Mouse (Mus musculus): ENCODE data around the gene Gm43518. TPM values are rescaled to one million over a fixed set of nuclear protein-coding genes. Genes with fewer than 3 reads are reported as not detected.
A peak's percentile ranks its signal among the peaks of the same experiment; 100 is the strongest.

The Gm43518 gene
- total and polyA plus RNA-seq, 3 experiments: 2.1 to 3.6 TPM; not detected in 1

DNA sequence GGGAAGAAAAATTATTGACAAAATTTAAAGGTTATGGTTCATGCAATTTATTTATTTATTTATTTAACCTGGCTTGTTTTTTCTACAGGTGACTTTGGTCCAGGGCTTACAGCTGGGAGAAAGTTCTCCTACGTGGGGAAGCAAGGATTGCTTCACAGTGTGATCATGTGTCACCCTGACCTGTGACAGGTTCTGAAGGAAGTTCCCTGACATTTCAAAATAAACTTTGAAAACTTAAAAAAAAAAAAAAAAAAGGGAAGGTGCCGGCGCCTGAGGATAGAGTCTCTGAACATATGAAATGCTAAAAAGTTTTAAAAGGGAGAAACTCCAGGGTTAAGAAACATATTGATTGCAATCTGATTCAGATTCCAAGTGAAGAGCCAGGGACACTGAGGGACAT lies 40.9 kb upstream of the Gm43518 start:
- Histone ChIP-seq H3K36me3 (ENCODE audit: control insufficient read depth in 1 of 2, insufficient read depth in 2 of 2, low read length in 2 of 2) (no peaks in the 10 kb centered on the region; a peak in 1 of 4 replicates), H3K4me1 (ENCODE audit: control insufficient read depth in 1 of 2, insufficient read depth in 2 of 2, low read length in 2 of 2) (peaks cover 4 to 9% of the 10 kb centered on the region in 2 experiments), H3K4me3 (ENCODE audit: control insufficient read depth in 1 of 2, insufficient read depth in 1 of 2, low read depth in 2 of 2, low read length in 2 of 2) (no peak overlapping the region), H3K9ac (ENCODE audit: control insufficient read depth, low read depth, low read length, poor library complexity, severe bottlenecking) (no peak overlapping the region), H3K79me2 (ENCODE audit: control insufficient read depth, insufficient read depth, low read length, poor library complexity) (no peaks in the 10 kb centered on the region), H3K27ac (ENCODE audit: control insufficient read depth, low read depth, low read length) (no peak overlapping the region), H3K9me3 (replicated peaks; ENCODE audit: insufficient read depth, low read length) (no peaks in the 10 kb centered on the region), H3K27me3 (ENCODE audit: control insufficient read depth in 1 of 2, insufficient read depth in 2 of 2, low read length in 2 of 2) (no peaks in the 10 kb centered on the region; a peak in 1 of 4 replicates)
- no peak for DNase-seq (ENCODE audit: low read depth, low spot score)
- TF ChIP-seq KAT2A (conservative IDR thresholded peaks at IDR 0.05; ENCODE audit: low read depth, low read length) (no peak), NRF1 (IDR thresholded peaks at IDR 0.05; ENCODE audit: insufficient read depth, low read depth, low read length, poor library complexity, severe bottlenecking) (no peak), ZNF384 (IDR thresholded peaks at IDR 0.05; ENCODE audit: low read depth, low read length) (peak; percentile 62; the same call in 1 of the 2 replicates), MXI1 (IDR thresholded peaks at IDR 0.05; ENCODE audit: low read depth, low read length) (no peak)

DNA sequence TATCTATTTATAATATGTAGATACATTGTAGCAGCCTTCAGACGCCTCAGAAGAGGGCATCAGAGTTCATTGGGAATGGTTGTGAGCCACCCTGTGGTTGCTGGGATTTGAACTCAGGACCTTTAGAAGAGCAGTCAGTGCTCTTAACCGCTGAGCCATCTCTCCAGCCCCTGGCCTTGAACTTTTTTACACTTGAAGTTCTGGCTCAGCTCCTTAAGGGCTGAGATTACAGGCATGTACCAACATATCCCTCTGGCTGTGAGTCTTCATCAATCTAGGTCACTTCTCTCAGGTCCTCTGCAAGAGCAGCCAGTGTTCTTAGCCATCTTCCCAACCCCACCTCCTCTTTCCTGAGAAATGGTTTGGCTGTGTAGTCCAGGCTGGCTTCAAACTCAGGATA lies 36.9 kb upstream of the Gm43518 start:
- DNase-seq (ENCODE audit: low read depth, low spot score): no peak
- no peaks in the 10 kb centered on the region; a peak in 1 of 4 replicates for H3K36me3 ChIP-seq (ENCODE audit: control insufficient read depth in 1 of 2, insufficient read depth in 2 of 2, low read length in 2 of 2)
- H3K79me2 ChIP-seq (ENCODE audit: control insufficient read depth, insufficient read depth, low read length, poor library complexity): no peaks in the 10 kb centered on the region
- TF ChIP-seq ZKSCAN1 (IDR thresholded peaks at IDR 0.05; ENCODE audit: low read depth, low read length): no peak
- peak; percentile 67 for TF ChIP-seq TBP (IDR thresholded peaks at IDR 0.05; ENCODE audit: low read depth, low read length)
- no peak overlapping the region for H3K9ac ChIP-seq (ENCODE audit: control insufficient read depth, low read depth, low read length, poor library complexity, severe bottlenecking)
- no peaks in the 10 kb centered on the region for H3K27me3 ChIP-seq (ENCODE audit: control insufficient read depth in 1 of 2, insufficient read depth in 2 of 2, low read length in 2 of 2)
- no peak overlapping the region for H3K4me3 ChIP-seq (ENCODE audit: control insufficient read depth in 1 of 2, insufficient read depth in 1 of 2, low read depth in 2 of 2, low read length in 2 of 2)
- peaks cover 0 to 2% of the 10 kb centered on the region in 2 experiments; a peak in 1 of 4 replicates for H3K4me1 ChIP-seq (ENCODE audit: control insufficient read depth in 1 of 2, insufficient read depth in 2 of 2, low read length in 2 of 2)
- no peak overlapping the region for H3K27ac ChIP-seq (ENCODE audit: control insufficient read depth, low read depth, low read length)
- no peaks in the 10 kb centered on the region for H3K9me3 ChIP-seq (replicated peaks; ENCODE audit: insufficient read depth, low read length)

DNA sequence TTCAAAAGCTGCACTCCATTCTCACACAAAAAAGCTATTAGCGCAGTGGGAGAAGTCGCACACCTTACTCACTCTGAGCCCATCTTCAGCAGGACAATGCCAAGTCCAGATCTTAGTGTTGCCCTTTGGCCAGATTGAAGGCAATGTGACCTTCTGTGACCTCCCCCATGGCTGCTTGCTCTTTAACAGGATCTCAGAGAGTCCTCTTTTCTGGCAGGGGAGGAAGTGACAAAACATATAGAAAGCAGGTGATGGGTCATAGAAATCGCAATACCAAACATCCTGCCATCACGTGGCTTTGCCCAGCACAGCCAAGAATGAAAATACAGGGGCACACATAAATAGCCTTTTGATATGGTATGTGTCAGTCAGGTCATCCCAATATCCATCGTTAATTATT lies 36.2 kb upstream of the Gm43518 start:
- no peak overlapping the region for H3K27ac ChIP-seq (ENCODE audit: control insufficient read depth, low read depth, low read length)
- no peak for DNase-seq (ENCODE audit: low read depth, low spot score)

DNA sequence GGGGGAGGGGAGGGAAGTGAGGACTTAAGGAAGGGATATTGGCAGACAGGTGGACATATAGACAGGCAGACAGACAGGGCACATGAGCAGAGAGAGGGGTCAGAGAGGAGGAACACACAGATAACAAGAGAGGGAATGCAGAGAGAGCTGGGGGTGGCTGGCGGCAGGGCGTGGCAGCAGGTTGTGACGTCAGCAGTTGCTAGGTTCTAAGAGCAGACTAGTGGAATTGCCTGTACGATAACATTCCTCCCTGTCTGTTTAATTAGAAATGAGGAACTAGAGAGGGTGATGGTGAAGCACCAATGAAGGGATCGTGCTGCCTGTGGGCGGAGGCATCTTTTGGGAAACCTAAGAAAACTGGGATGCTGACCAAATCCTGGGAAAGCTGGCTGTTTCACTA lies 35.5 kb upstream of the Gm43518 start:
- Histone ChIP-seq H3K27ac (ENCODE audit: control insufficient read depth, low read depth, low read length) (no peak overlapping the region), H3K36me3 (ENCODE audit: control insufficient read depth in 1 of 2, insufficient read depth in 2 of 2, low read length in 2 of 2) (peaks cover 0 to 8% of the 10 kb centered on the region in 2 experiments; a peak in 2 of 4 replicates), H3K27me3 (ENCODE audit: control insufficient read depth in 1 of 2, insufficient read depth in 2 of 2, low read length in 2 of 2) (no peaks in the 10 kb centered on the region), H3K9me3 (replicated peaks; ENCODE audit: insufficient read depth, low read length) (no peaks in the 10 kb centered on the region), H3K79me2 (ENCODE audit: control insufficient read depth, insufficient read depth, low read length, poor library complexity) (no peaks in the 10 kb centered on the region), H3K9ac (ENCODE audit: control insufficient read depth, low read depth, low read length, poor library complexity, severe bottlenecking) (peak overlapping the region; percentile 23), H3K4me3 (ENCODE audit: control insufficient read depth in 1 of 2, insufficient read depth in 1 of 2, low read depth in 2 of 2, low read length in 2 of 2) (peak overlapping the region; percentile 39 to 56), H3K4me1 (ENCODE audit: control insufficient read depth in 1 of 2, insufficient read depth in 2 of 2, low read length in 2 of 2) (peaks cover 4 to 10% of the 10 kb centered on the region in 2 experiments; a peak in 3 of 4 replicates)
- DNase-seq (ENCODE audit: low read depth, low spot score): peak; percentile 93
- TF ChIP-seq MXI1 (IDR thresholded peaks at IDR 0.05; ENCODE audit: low read depth, low read length) (0 out of 2 replicates have a peak, but pooled peaks have one; percentile 18), CHD2 (IDR thresholded peaks at IDR 0.05; ENCODE audit: low read length) (peak; percentile 89), GATA1 (IDR thresholded peaks at IDR 0.05; ENCODE audit: low read depth, low read length) (peak; percentile 68), GABPA (IDR thresholded peaks at IDR 0.05; ENCODE audit: low read depth, low read length) (no peak), POLR2A (IDR thresholded peaks at IDR 0.05; ENCODE audit: control insufficient read depth in 1 of 2, insufficient read depth in 1 of 2, low read depth in 1 of 2, low read length in 2 of 2, poor library complexity in 1 of 2) (no peak), BHLHE40 (IDR thresholded peaks at IDR 0.05; ENCODE audit: borderline replicate concordance, low read depth, low read length) (0 out of 2 replicates have a peak, but pooled peaks have one; percentile 22), ELF1 (IDR thresholded peaks at IDR 0.05; ENCODE audit: low read depth, low read length) (0 out of 2 replicates have a peak, but pooled peaks have one; percentile 11), SIN3A (IDR thresholded peaks at IDR 0.05; ENCODE audit: low read length) (peak; percentile 43), MYC (IDR thresholded peaks at IDR 0.05; ENCODE audit: low read depth, low read length) (peak; percentile 71; the same call in 1 of the 2 replicates), UBTF (IDR thresholded peaks at IDR 0.05; ENCODE audit: borderline replicate concordance, insufficient read depth, low read depth, low read length) (no peak), HCFC1 (IDR thresholded peaks at IDR 0.05; ENCODE audit: low read depth, low read length) (no peak), ETS1 (IDR thresholded peaks at IDR 0.05; ENCODE audit: low read depth, low read length) (peak; percentile 35; the same call in 1 of the 2 replicates), TBP (IDR thresholded peaks at IDR 0.05; ENCODE audit: low read depth, low read length) (no peak), NRF1 (IDR thresholded peaks at IDR 0.05; ENCODE audit: insufficient read depth, low read depth, low read length, poor library complexity, severe bottlenecking) (no peak)

More for the DNA sequence above, 36.2 kb upstream of the Gm43518 start:
- Histone ChIP-seq H3K4me1 (ENCODE audit: control insufficient read depth in 1 of 2, insufficient read depth in 2 of 2, low read length in 2 of 2) (peaks cover 2 to 4% of the 10 kb centered on the region in 2 experiments; a peak in 1 of 4 replicates), H3K9ac (ENCODE audit: control insufficient read depth, low read depth, low read length, poor library complexity, severe bottlenecking) (no peak overlapping the region), H3K4me3 (ENCODE audit: control insufficient read depth in 1 of 2, insufficient read depth in 1 of 2, low read depth in 2 of 2, low read length in 2 of 2) (no peak overlapping the region), H3K36me3 (ENCODE audit: control insufficient read depth in 1 of 2, insufficient read depth in 2 of 2, low read length in 2 of 2) (peaks cover 0 to 2% of the 10 kb centered on the region in 2 experiments; a peak in 2 of 4 replicates), H3K9me3 (replicated peaks; ENCODE audit: insufficient read depth, low read length) (no peaks in the 10 kb centered on the region), H3K27me3 (ENCODE audit: control insufficient read depth in 1 of 2, insufficient read depth in 2 of 2, low read length in 2 of 2) (no peaks in the 10 kb centered on the region), H3K79me2 (ENCODE audit: control insufficient read depth, insufficient read depth, low read length, poor library complexity) (no peaks in the 10 kb centered on the region)
- TF ChIP-seq NELFE (IDR thresholded peaks at IDR 0.05; ENCODE audit: low read depth, low read length) (no peak), CHD1 (IDR thresholded peaks at IDR 0.05; ENCODE audit: low read depth, low read length) (no peak), JUND (IDR thresholded peaks at IDR 0.05; ENCODE audit: low read depth, low read length) (no peak), CHD2 (IDR thresholded peaks at IDR 0.05; ENCODE audit: low read length) (no peak), HCFC1 (IDR thresholded peaks at IDR 0.05; ENCODE audit: low read depth, low read length) (no peak), ETS1 (IDR thresholded peaks at IDR 0.05; ENCODE audit: low read depth, low read length) (no peak), MYB (IDR thresholded peaks at IDR 0.05; ENCODE audit: low read depth, low read length) (no peak)

Measured in MEL (cell line).